Mouse (Mus musculus) stomach, embryonic 16.5 days (tissue): ENCODE data around the gene Ltf. TPM values are rescaled to one million over a fixed set of nuclear protein-coding genes. Genes with fewer than 3 reads are reported as not detected.

Source experiments
- ATAC-seq: fragments of 200-750 bp; cut with Nextera tagmentation; 2 replicates; pipeline ENCODE4 v1.8.0; 2017; ENCODE audit warnings: moderate number of reproducible peaks, moderate TSS enrichment; ENCODE audit not compliant: insufficient read depth, low FRiP score
- H3K27ac ChIP-seq: fragments of 300-500 bp; sonication (generic); 2 replicates; pipeline ENCODE4 v1.5.1; 2014; ENCODE audit warnings: low read length
- H3K27me3 ChIP-seq: fragments of 300-500 bp; sonication (generic); 2 replicates; pipeline ENCODE4 v1.6.1; 2014; ENCODE audit warnings: low read length, control low read depth, mixed read lengths; ENCODE audit not compliant: control insufficient read depth, insufficient read depth
- H3K36me3 ChIP-seq: fragments of 300-500 bp; sonication (generic); 2 replicates; pipeline ENCODE4 v1.6.1; 2014; ENCODE audit warnings: low read length; ENCODE audit not compliant: control insufficient read depth, insufficient read depth
- H3K4me1 ChIP-seq: fragments of 300-500 bp; sonication (generic); 2 replicates; pipeline ENCODE4 v1.6.1; 2014; ENCODE audit warnings: low read length, control low read depth, mixed read lengths; ENCODE audit not compliant: control insufficient read depth, insufficient read depth
- H3K4me2 ChIP-seq: fragments of 300-500 bp; sonication (generic); 2 replicates; pipeline ENCODE4 v1.6.1; 2014; ENCODE audit warnings: low read depth, low read length, mixed read lengths
- H3K4me3 ChIP-seq: fragments of 300-500 bp; sonication (generic); replicated peaks from 2 replicates; pipeline ENCODE4 v1.5.1; 2014; ENCODE audit warnings: mild to moderate bottlenecking, low read length
- H3K9ac ChIP-seq: fragments of 300-500 bp; sonication (generic); 2 replicates; pipeline ENCODE4 v1.6.1; 2014; ENCODE audit warnings: low read length
- H3K9me3 ChIP-seq: fragments of 300-500 bp; sonication (generic); replicated peaks from 2 replicates; pipeline ENCODE4 v1.6.1; 2016; ENCODE audit warnings: low read length, control low read depth; ENCODE audit not compliant: control insufficient read depth
- WGBS: fragments of 180-500 bp; shearing (Covaris S2); extraction: QIAGEN DNeasy Blood & Tissue Kit; methylation state at CpG from one replicate; pipeline ENCODE4 v1.1.7; 2014; 5-methylcytosine and 5-hydroxymethylcytosine counted together
- polyA plus RNA-seq: library from polyadenylated mRNA; unstranded; fragments of >200 nt; fragmentation: Nextera tagmentation; extraction: Ambion mirVana; gene quantifications from 2 replicates; pipeline ENCODE4 v1.2.1, GENCODE M21; 2015

The Ltf gene
- polyA plus RNA-seq, 1 experiment from 2014 or later = 39.5 TPM

DNA sequence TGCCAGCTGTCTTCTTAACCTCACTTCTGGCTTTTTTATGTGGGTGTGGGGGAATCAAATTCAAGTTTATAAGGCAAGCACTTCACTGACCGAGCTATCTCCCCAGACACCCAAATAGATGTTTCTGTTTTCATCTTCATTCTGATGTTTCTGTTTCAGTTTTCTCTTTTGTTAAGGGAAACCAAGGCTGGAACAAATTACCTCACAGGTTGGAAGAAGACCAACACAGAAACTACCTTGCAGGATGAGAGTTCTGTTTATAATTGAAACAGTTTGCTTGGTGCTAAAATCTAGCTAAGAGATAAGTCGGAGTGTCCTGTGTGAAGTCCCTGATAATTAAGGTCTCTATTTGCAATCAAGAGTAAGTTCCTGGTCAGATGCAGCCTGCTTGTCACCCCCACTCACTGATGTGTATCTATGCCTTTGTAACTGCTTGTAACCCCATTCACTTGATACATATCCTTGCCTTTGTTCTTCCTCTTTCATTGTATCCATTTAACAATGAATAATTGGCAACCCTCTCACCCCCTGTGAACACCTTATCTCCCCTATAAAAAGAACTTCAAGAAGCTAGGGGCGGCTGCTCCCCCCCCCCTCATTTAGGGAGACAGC, 68.0 kb downstream of the Ltf start:
- ATAC-seq = no peak
- Histone ChIP-seq H3K4me2 (no peak overlapping the region), H3K36me3 (no peaks in the 10 kb centered on the region), H3K27ac (no peak overlapping the region), H3K4me3 (no peak overlapping the region), H3K9me3 (no peaks in the 10 kb centered on the region), H3K27me3 (no peaks in the 10 kb centered on the region), H3K4me1 (0 out of 2 replicates have a peak, but pooled peaks cover 4% of the 10 kb centered on the region), H3K9ac (no peak overlapping the region)
- WGBS = 28% methylated on average over 3 of the region's 3 CpGs

DNA sequence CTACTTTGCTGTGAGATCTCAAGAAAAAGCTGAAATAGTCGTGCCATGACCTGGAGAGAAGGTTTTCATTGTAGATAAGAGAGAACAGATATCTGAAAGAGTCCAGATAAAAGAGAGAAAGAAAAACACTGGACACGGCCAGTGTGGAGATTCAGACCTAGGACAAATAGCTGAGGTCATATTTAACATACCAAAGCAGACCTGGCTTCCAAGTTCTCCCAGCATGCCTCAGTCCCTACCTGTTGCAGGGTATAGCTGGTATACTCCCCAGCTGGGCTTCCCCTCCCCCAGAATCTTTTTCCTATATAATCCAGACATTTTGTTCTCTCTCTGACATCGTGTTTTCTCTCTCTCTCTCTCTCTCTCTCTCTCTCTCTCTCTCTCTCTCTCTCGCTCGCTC, 68.9 kb downstream of the Ltf start:
- 0 out of 2 replicates have a peak, but pooled peaks cover 4% of the 10 kb centered on the region for H3K4me1 ChIP-seq
- no peak overlapping the region for H3K4me2 ChIP-seq
- 5% methylated on average over 5 of the region's 5 CpGs for WGBS
- H3K27me3 ChIP-seq = no peaks in the 10 kb centered on the region
- no peaks in the 10 kb centered on the region for H3K9me3 ChIP-seq
- no peaks in the 10 kb centered on the region for H3K36me3 ChIP-seq
- H3K9ac ChIP-seq = no peak overlapping the region
- ATAC-seq = no peak
- no peak overlapping the region for H3K27ac ChIP-seq
- no peak overlapping the region for H3K4me3 ChIP-seq

DNA sequence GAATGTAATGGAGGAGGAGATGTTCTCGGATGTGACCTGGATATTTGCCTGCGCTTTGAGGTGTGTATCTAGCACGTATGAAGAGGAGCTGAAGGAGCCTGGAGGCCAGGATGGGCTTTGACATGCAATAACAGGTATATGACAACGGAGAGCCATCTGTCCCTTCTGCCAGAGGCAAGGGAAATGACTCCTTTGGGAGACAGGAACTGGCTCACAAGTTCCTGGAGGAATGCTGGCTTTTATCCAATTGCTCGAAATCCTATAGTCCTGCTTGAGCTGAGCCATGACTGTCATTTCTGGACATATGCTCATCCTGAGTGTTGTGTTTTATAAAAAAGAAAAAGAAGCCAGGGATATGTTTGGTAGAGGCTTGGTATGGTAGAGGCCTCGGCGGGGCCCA, 69.8 kb downstream of the Ltf start:
- no peak overlapping the region for H3K9ac ChIP-seq
- H3K4me3 ChIP-seq = no peak overlapping the region
- no peaks in the 10 kb centered on the region for H3K36me3 ChIP-seq
- no peaks in the 10 kb centered on the region for H3K9me3 ChIP-seq
- no peaks in the 10 kb centered on the region for H3K27me3 ChIP-seq
- H3K4me2 ChIP-seq = no peak overlapping the region
- WGBS = 35% methylated on average over 7 of the region's 7 CpGs
- 0 out of 2 replicates have a peak, but pooled peaks cover 4% of the 10 kb centered on the region for H3K4me1 ChIP-seq
- ATAC-seq = no peak
- no peak overlapping the region for H3K27ac ChIP-seq

Other genes starting within 250 kb of the Ltf start
- gene Prss42, start 221.1 kb upstream of the Ltf start, polyA plus RNA-seq = not detected in 2 replicates
- not detected in 2 replicates for gene Prss44, start 205.3 kb upstream of the Ltf start, polyA plus RNA-seq
- not detected in 2 replicates for gene Prss43, start 192.6 kb upstream of the Ltf start, polyA plus RNA-seq
- not detected in 2 replicates for gene Prss45, start 184.7 kb upstream of the Ltf start, polyA plus RNA-seq
- not detected in 2 replicates for gene Prss46, start 174.8 kb upstream of the Ltf start, polyA plus RNA-seq
- 0.36 and 0.92 TPM in 2 replicates for gene Prss50, start 161.3 kb upstream of the Ltf start, polyA plus RNA-seq
- 8.3 and 10.7 TPM in 2 replicates for gene Als2cl, start 139.4 kb upstream of the Ltf start, polyA plus RNA-seq
- gene Tmie, start 139.2 kb upstream of the Ltf start, polyA plus RNA-seq = 1.7 and 1.8 TPM in 2 replicates
- not detected in 2 replicates for gene Fam240a, start 102.4 kb upstream of the Ltf start, polyA plus RNA-seq
- not detected in 2 replicates for gene Tdgf1, start 73.1 kb upstream of the Ltf start, polyA plus RNA-seq
- 0.11 and 0.53 TPM in 2 replicates for gene Lrrc2, start 67.7 kb upstream of the Ltf start, polyA plus RNA-seq
- 0.45 and 1.3 TPM in 2 replicates for gene Rtp3, start 28.7 kb upstream of the Ltf start, polyA plus RNA-seq
- 2.7 and 3.2 TPM in 2 replicates for gene Ccrl2, start 38.2 kb downstream of the Ltf start, polyA plus RNA-seq
- gene Lrrfip2, start 98.3 kb downstream of the Ltf start, polyA plus RNA-seq = 31.9 and 34.9 TPM in 2 replicates